Mouse (Mus musculus) stomach, postnatal 0 days (tissue): ENCODE measurements around the gene Fubp1.

Source experiments
- CTCF ChIP-seq: IDR thresholded peaks from 2 replicates; pipeline ENCODE4 v1.5.1; 2016; ENCODE audit warnings: antibody characterized with exemption, low read depth, mild to moderate bottlenecking, moderate library complexity
- EP300 ChIP-seq: optimal IDR thresholded peaks from 2 replicates; pipeline ENCODE3; 2016; ENCODE audit warnings: antibody characterized with exemption

DNA sequence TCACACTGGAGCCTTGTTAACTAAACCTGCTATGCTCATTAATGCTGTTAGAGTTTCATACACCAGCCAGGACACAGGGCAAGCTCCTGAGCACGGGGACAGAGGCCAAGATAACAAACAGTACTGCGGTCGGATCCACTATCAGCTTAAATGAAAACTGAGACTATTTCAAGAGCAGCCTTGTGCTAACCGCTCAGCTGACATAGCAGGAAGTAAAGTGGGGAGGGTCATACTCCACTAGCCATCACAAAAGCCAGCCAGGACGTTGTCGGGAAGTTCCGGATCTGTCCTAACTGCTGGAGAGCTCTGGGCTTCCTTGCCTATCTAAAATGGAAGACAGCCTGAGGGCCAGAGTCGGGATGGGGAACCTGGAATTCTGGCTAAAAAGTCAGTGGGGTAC is 51.7 kb downstream of the Fubp1 start:
- TF ChIP-seq CTCF (no peak), EP300 (no peak)
